Mouse (Mus musculus): Measurements from ENCODE around the gene Gin1. TPM values are rescaled to one million over a fixed set of nuclear protein-coding genes. Genes with fewer than 3 reads are reported as not detected.
A peak's percentile ranks its signal among the peaks of the same experiment; 100 is the strongest.

The Gin1 gene
- 2.2 and 8.6 TPM in 2 replicates for total RNA-seq (2014; rRNA removed)
- 11.2 and 13.1 TPM in 2 replicates for polyA plus RNA-seq (2015; fragmentation: Nextera tagmentation; extraction: Ambion mirVana)

GRCm38 (mm10) chr1:97769904-97770753, at the start of gene Gin1, which contains the start of gene Ppip5k2:
Gene Gin1, plus strand, starts transcription at chr1:97770172.
Gene Ppip5k2, minus strand, starts transcription at chr1:97770411.
- Histone ChIP-seq H3K4me3 (ENCODE audit: low read depth, low read length) (peak within 1 kb of the TSS; percentile 98), H3K9me3 (ENCODE audit: low read length) (no peaks in the 10 kb centered on the region), H3K4me1 (ENCODE audit: insufficient read depth, low read length) (peaks cover 16% of the 10 kb centered on the region; the same call in 1 of the 2 replicates), H3K4me2 (ENCODE audit: low read depth, low read length, poor library complexity, severe bottlenecking) (peak within 1 kb of the TSS; percentile 59), H3K36me3 (ENCODE audit: insufficient read depth, low read length) (no peaks in the 10 kb centered on the region), H3K27me3 (ENCODE audit: insufficient read depth, low read length) (no peaks in the 10 kb centered on the region), H3K27ac (ENCODE audit: low read depth, low read length) (peak within 1 kb of the TSS; percentile 79), H3K9ac (replicated peaks; ENCODE audit: low read length, poor library complexity, severe bottlenecking) (peak within 1 kb of the TSS; percentile 94)
- DNase-seq (ENCODE audit: low spot score) (peak; percentile 98), ATAC-seq (ENCODE audit: low FRiP score) (peak; percentile 99)
- under 1% methylated on average over 66 of the region's 66 CpGs for WGBS
- peak; percentile 68 for TF ChIP-seq CTCF (IDR thresholded peaks at IDR 0.05)

GRCm38 (mm10) chr1:97726730-97727129, 43.2 kb upstream of the Gin1 start:
- no peak overlapping the region for H3K27ac ChIP-seq (ENCODE audit: low read depth, low read length)
- no peaks in the 10 kb centered on the region for H3K27me3 ChIP-seq (ENCODE audit: insufficient read depth, low read length)
- peaks cover 14% of the 10 kb centered on the region; the same call in 1 of the 2 replicates for H3K36me3 ChIP-seq (ENCODE audit: insufficient read depth, low read length)
- no peak overlapping the region for H3K4me2 ChIP-seq (ENCODE audit: low read depth, low read length, poor library complexity, severe bottlenecking)
- DNase-seq (ENCODE audit: low spot score) (no peak), ATAC-seq (ENCODE audit: low FRiP score) (no peak)
- no peaks in the 10 kb centered on the region for H3K9me3 ChIP-seq (ENCODE audit: low read length)
- H3K4me1 ChIP-seq (ENCODE audit: insufficient read depth, low read length): no peaks in the 10 kb centered on the region
- WGBS: 84% methylated on average over 2 of the region's 2 CpGs
- peak; percentile 59 for TF ChIP-seq CTCF (IDR thresholded peaks at IDR 0.05)
- no peak overlapping the region for H3K4me3 ChIP-seq (ENCODE audit: low read depth, low read length)
- H3K9ac ChIP-seq (replicated peaks; ENCODE audit: low read length, poor library complexity, severe bottlenecking): no peak overlapping the region

GRCm38 (mm10) chr1:97729339-97729738, 40.6 kb upstream of the Gin1 start:
- no peak for TF ChIP-seq CTCF (IDR thresholded peaks at IDR 0.05)
- no peaks in the 10 kb centered on the region for H3K9me3 ChIP-seq (ENCODE audit: low read length)
- H3K36me3 ChIP-seq (ENCODE audit: insufficient read depth, low read length): peaks cover 11% of the 10 kb centered on the region; the same call in 1 of the 2 replicates
- no peak overlapping the region for H3K4me2 ChIP-seq (ENCODE audit: low read depth, low read length, poor library complexity, severe bottlenecking)
- H3K27me3 ChIP-seq (ENCODE audit: insufficient read depth, low read length): no peaks in the 10 kb centered on the region
- no peak overlapping the region for H3K27ac ChIP-seq (ENCODE audit: low read depth, low read length)
- no peaks in the 10 kb centered on the region for H3K4me1 ChIP-seq (ENCODE audit: insufficient read depth, low read length)
- no peak overlapping the region for H3K4me3 ChIP-seq (ENCODE audit: low read depth, low read length)
- no peak for ATAC-seq (ENCODE audit: low FRiP score)
- no peak for DNase-seq (ENCODE audit: low spot score)
- no peak overlapping the region for H3K9ac ChIP-seq (replicated peaks; ENCODE audit: low read length, poor library complexity, severe bottlenecking)
- WGBS: 66% methylated on average over 1 of the region's 1 CpGs

GRCm38 (mm10) chr1:97743063-97743462, 26.9 kb upstream of the Gin1 start:
- Histone ChIP-seq H3K9ac (replicated peaks; ENCODE audit: low read length, poor library complexity, severe bottlenecking) (no peak overlapping the region), H3K4me3 (ENCODE audit: low read depth, low read length) (no peak overlapping the region), H3K9me3 (ENCODE audit: low read length) (no peaks in the 10 kb centered on the region), H3K4me1 (ENCODE audit: insufficient read depth, low read length) (no peaks in the 10 kb centered on the region), H3K4me2 (ENCODE audit: low read depth, low read length, poor library complexity, severe bottlenecking) (no peak overlapping the region), H3K27me3 (ENCODE audit: insufficient read depth, low read length) (no peaks in the 10 kb centered on the region), H3K27ac (ENCODE audit: low read depth, low read length) (no peak overlapping the region), H3K36me3 (ENCODE audit: insufficient read depth, low read length) (peaks cover 44% of the 10 kb centered on the region)
- TF ChIP-seq CTCF (IDR thresholded peaks at IDR 0.05): no peak
- no peak for DNase-seq (ENCODE audit: low spot score)
- no peak for ATAC-seq (ENCODE audit: low FRiP score)
- 100% methylated on average over 1 of the region's 1 CpGs for WGBS

- Histone ChIP-seq H3K4me1 (ENCODE audit: insufficient read depth, low read length) (no peaks in the 10 kb centered on the region), H3K9ac (replicated peaks; ENCODE audit: low read length, poor library complexity, severe bottlenecking) (no peak overlapping the region), H3K36me3 (ENCODE audit: insufficient read depth, low read length) (peaks cover 37% of the 10 kb centered on the region), H3K27me3 (ENCODE audit: insufficient read depth, low read length) (no peaks in the 10 kb centered on the region), H3K4me3 (ENCODE audit: low read depth, low read length) (no peak overlapping the region), H3K27ac (ENCODE audit: low read depth, low read length) (no peak overlapping the region), H3K9me3 (ENCODE audit: low read length) (no peaks in the 10 kb centered on the region), H3K4me2 (ENCODE audit: low read depth, low read length, poor library complexity, severe bottlenecking) (no peak overlapping the region)
- no peak for TF ChIP-seq CTCF (IDR thresholded peaks at IDR 0.05)
- DNase-seq (ENCODE audit: low spot score) (no peak), ATAC-seq (ENCODE audit: low FRiP score) (no peak)
- 90% methylated on average over 4 of the region's 4 CpGs for WGBS
Observed at GRCm38 (mm10) chr1:97745712-97746111, 24.3 kb upstream of the Gin1 start.

- no peak overlapping the region for H3K27ac ChIP-seq (ENCODE audit: low read depth, low read length)
- peaks cover 39% of the 10 kb centered on the region for H3K36me3 ChIP-seq (ENCODE audit: insufficient read depth, low read length)
- no peak overlapping the region for H3K9ac ChIP-seq (replicated peaks; ENCODE audit: low read length, poor library complexity, severe bottlenecking)
- H3K4me3 ChIP-seq (ENCODE audit: low read depth, low read length): no peak overlapping the region
- no peak overlapping the region for H3K4me2 ChIP-seq (ENCODE audit: low read depth, low read length, poor library complexity, severe bottlenecking)
- no peaks in the 10 kb centered on the region for H3K27me3 ChIP-seq (ENCODE audit: insufficient read depth, low read length)
- no peak for TF ChIP-seq CTCF (IDR thresholded peaks at IDR 0.05)
- no peak for DNase-seq (ENCODE audit: low spot score)
- 96% methylated on average over 7 of the region's 7 CpGs for WGBS
- no peak for ATAC-seq (ENCODE audit: low FRiP score)
- no peaks in the 10 kb centered on the region for H3K4me1 ChIP-seq (ENCODE audit: insufficient read depth, low read length)
- H3K9me3 ChIP-seq (ENCODE audit: low read length): no peaks in the 10 kb centered on the region
Observed at GRCm38 (mm10) chr1:97746261-97746660, 23.7 kb upstream of the Gin1 start.
